Mouse (Mus musculus): ENCODE measurements around the gene Nt5c1a. TPM values are rescaled to one million over a fixed set of nuclear protein-coding genes. Genes with fewer than 3 reads are reported as not detected.
"Not testable (repeated sequence)": the region's sequence is repeated elsewhere in the genome, so short reads cannot be mapped to it uniquely, and the experiment has no call there.

The Nt5c1a gene
- polyA plus RNA-seq, 1 experiment: not detected

DNA sequence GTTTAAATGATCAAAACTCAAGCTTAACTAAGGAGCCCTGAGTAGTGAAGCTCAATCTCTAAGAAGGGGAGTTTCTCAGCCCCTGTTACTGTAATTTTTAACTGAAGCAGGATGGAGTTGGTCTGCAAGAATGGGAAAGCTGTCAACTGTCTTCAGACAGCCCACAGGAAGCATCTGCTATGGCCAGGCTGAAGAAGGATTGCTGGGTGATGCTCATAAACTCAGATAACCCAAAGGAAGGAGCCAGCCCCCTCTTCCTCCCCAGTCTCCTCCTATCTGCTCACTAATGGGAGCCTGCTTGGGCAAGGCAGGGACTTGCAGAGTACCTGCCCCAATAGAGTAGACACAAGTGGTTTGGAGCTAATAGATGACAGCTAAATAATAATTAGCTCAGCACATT lies 45.5 kb upstream of the Nt5c1a start:
- Histone ChIP-seq H3K27me3 (ENCODE audit: control insufficient read depth, insufficient read depth, insufficient read length) (peaks cover 27% of the 10 kb centered on the region), H3K4me3 (ENCODE audit: insufficient read depth, poor library complexity, severe bottlenecking) (no peak overlapping the region), H3K36me3 (ENCODE audit: control insufficient read depth, insufficient read depth) (no peaks in the 10 kb centered on the region), H3ac (ENCODE audit: control insufficient read depth, insufficient read length, low read depth) (no peak overlapping the region), H3K79me3 (ENCODE audit: low read depth) (no peaks in the 10 kb centered on the region), H3K79me2 (ENCODE audit: control insufficient read depth, insufficient read depth) (no peaks in the 10 kb centered on the region)
- no peak for TF ChIP-seq FOSL1 (IDR thresholded peaks at IDR 0.05; ENCODE audit: insufficient read depth, low read length, poor library complexity, severe bottlenecking)
- TF ChIP-seq CTCF (IDR thresholded peaks at IDR 0.05; ENCODE audit: control insufficient read depth, insufficient read depth, insufficient read length): no peak
- TF ChIP-seq CEBPB (IDR thresholded peaks at IDR 0.05; ENCODE audit: low read depth): no peak
- no peak for TF ChIP-seq MYOG (IDR thresholded peaks at IDR 0.05; ENCODE audit: control insufficient read depth, extremely low read depth, insufficient read length)
- no peak for TF ChIP-seq MAX (IDR thresholded peaks at IDR 0.05)
- no peak for TF ChIP-seq USF1 (IDR thresholded peaks at IDR 0.05; ENCODE audit: low read depth)
- no peak for TF ChIP-seq MYOD1 (IDR thresholded peaks at IDR 0.05; ENCODE audit: control insufficient read depth, insufficient read length, low read depth)

DNA sequence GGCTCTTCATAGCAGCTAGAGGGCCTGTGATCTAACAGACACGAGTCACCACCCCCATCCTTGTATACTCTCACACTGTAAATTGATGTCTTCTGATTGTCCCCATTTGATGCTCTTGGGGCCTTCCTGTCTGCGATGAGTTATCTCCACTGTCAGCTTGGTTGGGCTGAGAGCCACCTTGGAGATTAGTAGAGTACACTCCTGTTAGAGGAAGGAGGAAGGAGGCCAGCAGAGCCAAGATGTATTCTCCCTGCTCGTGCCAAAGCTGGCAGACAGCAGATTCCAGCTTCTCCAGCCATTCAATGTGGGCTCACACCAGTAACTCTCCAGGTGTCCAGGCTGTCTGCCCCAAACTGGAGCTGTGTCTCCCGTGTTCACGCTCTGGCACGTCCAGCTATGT lies 40.7 kb upstream of the Nt5c1a start:
- TF ChIP-seq MYOG (IDR thresholded peaks at IDR 0.05; ENCODE audit: control insufficient read depth, extremely low read depth, insufficient read length) (no peak), CTCF (IDR thresholded peaks at IDR 0.05; ENCODE audit: control insufficient read depth, insufficient read depth, insufficient read length) (no peak), USF1 (IDR thresholded peaks at IDR 0.05; ENCODE audit: low read depth) (no peak), MYOD1 (IDR thresholded peaks at IDR 0.05; ENCODE audit: control insufficient read depth, insufficient read length, low read depth) (no peak), CEBPB (IDR thresholded peaks at IDR 0.05; ENCODE audit: low read depth) (no peak), MAX (IDR thresholded peaks at IDR 0.05) (no peak), FOSL1 (IDR thresholded peaks at IDR 0.05; ENCODE audit: insufficient read depth, low read length, poor library complexity, severe bottlenecking) (no peak)
- Histone ChIP-seq H3K36me3 (ENCODE audit: control insufficient read depth, insufficient read depth) (no peaks in the 10 kb centered on the region), H3K27me3 (ENCODE audit: control insufficient read depth, insufficient read depth, insufficient read length) (peaks cover 32% of the 10 kb centered on the region), H3K79me2 (ENCODE audit: control insufficient read depth, insufficient read depth) (no peaks in the 10 kb centered on the region), H3K4me3 (ENCODE audit: insufficient read depth, poor library complexity, severe bottlenecking) (no peak overlapping the region), H3ac (ENCODE audit: control insufficient read depth, insufficient read length, low read depth) (no peak overlapping the region), H3K79me3 (ENCODE audit: low read depth) (no peaks in the 10 kb centered on the region)

DNA sequence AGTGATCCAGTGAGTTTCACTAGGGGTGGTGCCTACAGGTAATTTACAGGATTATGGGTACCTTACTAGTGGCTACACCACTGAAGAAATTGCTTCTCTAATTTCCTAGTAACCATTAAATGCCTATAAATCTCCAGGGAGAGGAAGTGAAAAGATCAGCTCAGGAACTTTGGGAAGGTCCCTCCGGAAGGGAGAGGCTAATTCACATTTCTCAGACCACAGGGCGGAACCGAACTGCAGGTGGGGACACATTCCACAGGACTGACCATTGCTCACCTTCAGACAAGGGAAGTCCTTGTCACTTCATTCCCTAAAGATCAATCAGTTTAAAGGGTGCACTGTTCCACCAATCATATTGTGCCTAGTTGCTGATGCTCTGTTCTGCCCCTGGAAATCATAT lies 40.1 kb upstream of the Nt5c1a start:
- not testable (repeated sequence) for H3K4me3 ChIP-seq (ENCODE audit: insufficient read depth, poor library complexity, severe bottlenecking); H3K36me3 ChIP-seq (ENCODE audit: control insufficient read depth, insufficient read depth); H3K79me2 ChIP-seq (ENCODE audit: control insufficient read depth, insufficient read depth); H3ac ChIP-seq (ENCODE audit: control insufficient read depth, insufficient read length, low read depth); H3K79me3 ChIP-seq (ENCODE audit: low read depth)
- peaks cover 32% of the 10 kb centered on the region for H3K27me3 ChIP-seq (ENCODE audit: control insufficient read depth, insufficient read depth, insufficient read length)

DNA sequence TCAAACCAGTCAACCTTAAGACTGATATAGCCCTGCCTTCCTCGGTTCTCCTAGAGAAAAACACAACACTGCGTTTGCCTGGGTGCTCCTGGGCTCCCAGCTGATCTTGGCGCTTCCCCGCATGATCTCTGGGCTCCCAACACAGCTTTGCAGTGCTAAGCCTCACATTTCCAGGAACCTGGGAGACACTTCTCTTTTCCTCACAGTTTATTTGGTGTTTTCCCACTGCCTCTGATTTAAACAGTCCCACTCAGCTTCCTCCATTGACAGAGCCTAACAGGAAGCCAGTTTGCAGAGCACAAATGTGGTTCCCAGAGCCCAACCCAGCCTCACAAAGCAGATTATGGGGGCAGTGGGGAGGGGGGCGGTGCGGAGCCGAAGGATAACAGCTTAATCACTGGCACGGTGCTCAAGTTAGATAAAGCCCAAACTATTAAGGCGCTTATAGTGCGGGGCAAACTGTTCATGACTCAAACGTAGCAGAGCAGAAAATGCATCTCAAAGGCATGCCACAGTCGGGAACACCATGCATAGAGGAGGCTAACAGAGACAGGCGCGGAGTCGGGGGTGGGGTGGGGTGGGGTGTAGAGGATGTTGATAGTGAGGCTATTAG lies 38.9 kb upstream of the Nt5c1a start:
- Histone ChIP-seq H3K79me3 (ENCODE audit: low read depth) (no peaks in the 10 kb centered on the region), H3K4me3 (ENCODE audit: insufficient read depth, poor library complexity, severe bottlenecking) (no peak overlapping the region), H3K36me3 (ENCODE audit: control insufficient read depth, insufficient read depth) (no peaks in the 10 kb centered on the region), H3K79me2 (ENCODE audit: control insufficient read depth, insufficient read depth) (no peaks in the 10 kb centered on the region), H3K27me3 (ENCODE audit: control insufficient read depth, insufficient read depth, insufficient read length) (peaks cover 32% of the 10 kb centered on the region), H3ac (ENCODE audit: control insufficient read depth, insufficient read length, low read depth) (no peak overlapping the region)
- no peak for TF ChIP-seq FOSL1 (IDR thresholded peaks at IDR 0.05; ENCODE audit: insufficient read depth, low read length, poor library complexity, severe bottlenecking)
- TF ChIP-seq MYOG (IDR thresholded peaks at IDR 0.05; ENCODE audit: control insufficient read depth, extremely low read depth, insufficient read length): no peak
- no peak for TF ChIP-seq CTCF (IDR thresholded peaks at IDR 0.05; ENCODE audit: control insufficient read depth, insufficient read depth, insufficient read length)
- TF ChIP-seq USF1 (IDR thresholded peaks at IDR 0.05; ENCODE audit: low read depth): no peak
- TF ChIP-seq MAX (IDR thresholded peaks at IDR 0.05): no peak
- no peak for TF ChIP-seq CEBPB (IDR thresholded peaks at IDR 0.05; ENCODE audit: low read depth)
- no peak for TF ChIP-seq MYOD1 (IDR thresholded peaks at IDR 0.05; ENCODE audit: control insufficient read depth, insufficient read length, low read depth)

DNA sequence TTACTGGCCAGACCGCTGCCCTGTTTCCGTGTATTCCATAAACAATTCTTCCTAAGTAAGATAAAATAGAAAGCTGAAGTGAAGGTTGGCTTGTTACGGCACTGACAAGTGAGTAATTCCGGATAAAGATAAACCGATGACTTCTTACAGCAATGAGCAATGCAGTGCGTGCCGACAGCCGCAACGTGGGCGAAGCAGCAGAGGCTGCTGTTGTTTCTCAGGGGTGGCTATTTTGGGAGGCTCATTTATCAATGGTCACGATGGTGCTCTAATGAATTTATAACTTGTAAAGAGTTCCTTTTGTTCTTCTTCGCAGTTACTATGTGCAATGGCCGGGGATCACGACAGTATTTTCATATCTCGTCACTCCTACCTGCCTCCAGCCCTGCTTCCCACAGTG lies 37.1 kb upstream of the Nt5c1a start:
- Histone ChIP-seq H3K36me3 (ENCODE audit: control insufficient read depth, insufficient read depth) (no peaks in the 10 kb centered on the region), H3K79me2 (ENCODE audit: control insufficient read depth, insufficient read depth) (no peaks in the 10 kb centered on the region), H3K4me3 (ENCODE audit: insufficient read depth, poor library complexity, severe bottlenecking) (no peak overlapping the region), H3ac (ENCODE audit: control insufficient read depth, insufficient read length, low read depth) (no peak overlapping the region), H3K79me3 (ENCODE audit: low read depth) (no peaks in the 10 kb centered on the region), H3K27me3 (ENCODE audit: control insufficient read depth, insufficient read depth, insufficient read length) (peaks cover 29% of the 10 kb centered on the region)
- TF ChIP-seq FOSL1 (IDR thresholded peaks at IDR 0.05; ENCODE audit: insufficient read depth, low read length, poor library complexity, severe bottlenecking) (no peak), MYOD1 (IDR thresholded peaks at IDR 0.05; ENCODE audit: control insufficient read depth, insufficient read length, low read depth) (no peak), CEBPB (IDR thresholded peaks at IDR 0.05; ENCODE audit: low read depth) (no peak), CTCF (IDR thresholded peaks at IDR 0.05; ENCODE audit: control insufficient read depth, insufficient read depth, insufficient read length) (no peak), MAX (IDR thresholded peaks at IDR 0.05) (no peak), MYOG (IDR thresholded peaks at IDR 0.05; ENCODE audit: control insufficient read depth, extremely low read depth, insufficient read length) (no peak)

DNA sequence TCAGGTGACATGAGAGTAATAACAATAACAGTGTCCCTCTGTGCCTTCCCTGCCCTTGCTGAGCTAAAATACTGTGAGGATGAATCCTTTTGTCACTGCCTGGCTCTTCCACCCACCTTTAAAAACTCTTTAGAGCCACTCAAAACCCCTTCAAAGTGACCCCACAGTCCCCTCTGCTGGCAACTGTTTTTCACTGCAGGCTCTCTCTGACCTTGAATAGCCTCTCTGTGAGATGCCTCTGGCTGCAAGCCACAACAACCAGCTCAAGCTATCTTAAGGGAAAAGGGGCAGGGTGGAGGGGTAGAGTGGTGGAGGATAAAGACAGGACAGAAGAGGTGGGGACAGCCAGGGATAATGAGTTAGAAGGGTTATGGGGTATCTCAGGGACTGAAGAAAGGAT lies 29.5 kb upstream of the Nt5c1a start:
- H3K36me3 ChIP-seq (ENCODE audit: control insufficient read depth, insufficient read depth): no peaks in the 10 kb centered on the region
- no peak for TF ChIP-seq FOSL1 (IDR thresholded peaks at IDR 0.05; ENCODE audit: insufficient read depth, low read length, poor library complexity, severe bottlenecking)
- no peak for TF ChIP-seq CEBPB (IDR thresholded peaks at IDR 0.05; ENCODE audit: low read depth)
- no peak for TF ChIP-seq MYOD1 (IDR thresholded peaks at IDR 0.05; ENCODE audit: control insufficient read depth, insufficient read length, low read depth)
- no peak for TF ChIP-seq USF1 (IDR thresholded peaks at IDR 0.05; ENCODE audit: low read depth)
- no peak for TF ChIP-seq MYOG (IDR thresholded peaks at IDR 0.05; ENCODE audit: control insufficient read depth, extremely low read depth, insufficient read length)
- no peak for TF ChIP-seq CTCF (IDR thresholded peaks at IDR 0.05; ENCODE audit: control insufficient read depth, insufficient read depth, insufficient read length)
- TF ChIP-seq MAX (IDR thresholded peaks at IDR 0.05): no peak
- peaks cover 39% of the 10 kb centered on the region for H3K27me3 ChIP-seq (ENCODE audit: control insufficient read depth, insufficient read depth, insufficient read length)
- H3ac ChIP-seq (ENCODE audit: control insufficient read depth, insufficient read length, low read depth): no peak overlapping the region
- H3K79me3 ChIP-seq (ENCODE audit: low read depth): no peaks in the 10 kb centered on the region
- no peak overlapping the region for H3K4me3 ChIP-seq (ENCODE audit: insufficient read depth, poor library complexity, severe bottlenecking)
- no peaks in the 10 kb centered on the region for H3K79me2 ChIP-seq (ENCODE audit: control insufficient read depth, insufficient read depth)
